Mouse (Mus musculus): Measurements from ENCODE around the gene Il27ra.

Il27ra gene

GRCm38 (mm10) chr8:84065457-84066072, 23.2 kb upstream of the Il27ra start:
- DNase-seq (ENCODE audit: low read depth, low spot score), result no peak

GRCm38 (mm10) chr8:84065037-84065436, 22.6 kb upstream of the Il27ra start, which contains the start of gene Gm10643:
Gene Gm10643 (minus strand): TSS chr8:84065137.
- DNase-seq (ENCODE audit: low read depth, low spot score), result no peak

GRCm38 (mm10) chr8:84063861-84064610, 21.6 kb upstream of the Il27ra start:
- DNase-seq (ENCODE audit: low read depth, low spot score), result no peak

- DNase-seq (ENCODE audit: low read depth, low spot score), result no peak
Measured at GRCm38 (mm10) chr8:84060245-84060644, 17.9 kb upstream of the Il27ra start.

GRCm38 (mm10) chr8:84059226-84059625, 16.8 kb upstream of the Il27ra start:
- DNase-seq (ENCODE audit: low read depth, low spot score), result no peak

GRCm38 (mm10) chr8:84057827-84058226, 15.4 kb upstream of the Il27ra start:
- no peak for DNase-seq (ENCODE audit: low read depth, low spot score)

- DNase-seq (ENCODE audit: low read depth, low spot score), result no peak
Measured at GRCm38 (mm10) chr8:84053229-84053628, 10.8 kb upstream of the Il27ra start.

GRCm38 (mm10) chr8:84052746-84053145, 10.4 kb upstream of the Il27ra start:
- DNase-seq (ENCODE audit: low read depth, low spot score), result no peak

GRCm38 (mm10) chr8:84048171-84048570, 5.8 kb upstream of the Il27ra start:
- no peak for DNase-seq (ENCODE audit: low read depth, low spot score)

- DNase-seq (ENCODE audit: low read depth, low spot score), result no peak
Measured at GRCm38 (mm10) chr8:84046505-84046904, 4.1 kb upstream of the Il27ra start.

- no peak for DNase-seq (ENCODE audit: low read depth, low spot score)
Measured at GRCm38 (mm10) chr8:84044900-84045299, 2.5 kb upstream of the Il27ra start, which contains the start of gene Rln3. Gene Rln3 (minus strand): TSS chr8:84045000.

GRCm38 (mm10) chr8:84044103-84044502, 1.7 kb upstream of the Il27ra start:
- no peak for DNase-seq (ENCODE audit: low read depth, low spot score)

- DNase-seq (ENCODE audit: low read depth, low spot score), result no peak
Measured at GRCm38 (mm10) chr8:84042948-84043342, 556 bp upstream of the Il27ra start.

- DNase-seq (ENCODE audit: low read depth, low spot score), result peak; percentile 84
Measured at GRCm38 (mm10) chr8:84039050-84039449, 3.3 kb downstream of the Il27ra start.

- no peak for DNase-seq (ENCODE audit: low read depth, low spot score)
Measured at GRCm38 (mm10) chr8:84038015-84038414, 4.4 kb downstream of the Il27ra start.

GRCm38 (mm10) chr8:84032777-84033176, 9.6 kb downstream of the Il27ra start:
- DNase-seq (ENCODE audit: low read depth, low spot score), result no peak

- no peak for DNase-seq (ENCODE audit: low read depth, low spot score)
Measured at GRCm38 (mm10) chr8:84029272-84029671, 13.1 kb downstream of the Il27ra start.

- DNase-seq (ENCODE audit: low read depth, low spot score), result no peak
Measured at GRCm38 (mm10) chr8:84027449-84027848, 14.9 kb downstream of the Il27ra start.

GRCm38 (mm10) chr8:84025863-84026262, 16.5 kb downstream of the Il27ra start:
- DNase-seq (ENCODE audit: low read depth, low spot score), result no peak

- peak; percentile 62 for DNase-seq (ENCODE audit: low read depth, low spot score)
Measured at GRCm38 (mm10) chr8:84024171-84024570, 18.2 kb downstream of the Il27ra start.

GRCm38 (mm10) chr8:84023631-84024030, 18.8 kb downstream of the Il27ra start:
- DNase-seq (ENCODE audit: low read depth, low spot score), result no peak

- DNase-seq (ENCODE audit: low read depth, low spot score), result no peak
Measured at GRCm38 (mm10) chr8:84023085-84023484, 19.3 kb downstream of the Il27ra start.

GRCm38 (mm10) chr8:84021569-84021968, 20.8 kb downstream of the Il27ra start:
- DNase-seq (ENCODE audit: low read depth, low spot score), result no peak

Measured in forelimb bud, embryonic 11.5 days (tissue).